Mouse (Mus musculus): ENCODE data around the gene Krcc1. TPM values are rescaled to one million over a fixed set of nuclear protein-coding genes. Genes with fewer than 3 reads are reported as not detected.

The Krcc1 gene
- polyA plus RNA-seq (2012; rRNA removed): 4.2 and 4.3 TPM in 2 replicates

GRCm38 (mm10) chr6:71271389-71272315 lies at the start of gene Krcc1:
TSS of gene Krcc1 (plus strand) at chr6:71271677.
- no peak for TF ChIP-seq CTCF (IDR thresholded peaks at IDR 0.05; ENCODE audit: extremely low read depth, insufficient read depth, insufficient read length, insufficient replicate concordance)
- TF ChIP-seq POLR2A (IDR thresholded peaks at IDR 0.05; ENCODE audit: low read depth, low read length): peak; percentile 16; the same call in 1 of the 2 replicates
- H3K27ac ChIP-seq (ENCODE audit: insufficient read depth, low read length): peak within 1 kb of the TSS; percentile 97
- H3K36me3 ChIP-seq (ENCODE audit: control insufficient read depth, insufficient read depth, low read length): no peaks in the 10 kb centered on the region
- WGBS: under 1% methylated on average over 63 of the region's 84 CpGs
- no peaks in the 10 kb centered on the region for H3K27me3 ChIP-seq (ENCODE audit: control insufficient read depth, insufficient read depth, low read length)
- H3K4me1 ChIP-seq (ENCODE audit: control insufficient read depth, insufficient read depth, insufficient read length): peaks cover 6% of the 10 kb centered on the region; the same call in 1 of the 2 replicates
- H3K4me3 ChIP-seq (ENCODE audit: extremely low read depth, insufficient read depth, insufficient read length): peak within 1 kb of the TSS; percentile 99
- peak; percentile 91 to 96 for DNase-seq (ENCODE audit: low read depth in 1 of 2, low spot score in 2 of 2)

GRCm38 (mm10) chr6:71224184-71224943 lies 47.1 kb upstream of the Krcc1 start:
- no peak overlapping the region for H3K27ac ChIP-seq (ENCODE audit: insufficient read depth, low read length)
- no peaks in the 10 kb centered on the region for H3K27me3 ChIP-seq (ENCODE audit: control insufficient read depth, insufficient read depth, low read length)
- H3K4me1 ChIP-seq (ENCODE audit: control insufficient read depth, insufficient read depth, insufficient read length): no peaks in the 10 kb centered on the region
- TF ChIP-seq CTCF (IDR thresholded peaks at IDR 0.05; ENCODE audit: extremely low read depth, insufficient read depth, insufficient read length, insufficient replicate concordance) (no peak), POLR2A (IDR thresholded peaks at IDR 0.05; ENCODE audit: low read depth, low read length) (no peak)
- no peaks in the 10 kb centered on the region for H3K36me3 ChIP-seq (ENCODE audit: control insufficient read depth, insufficient read depth, low read length)
- no peak overlapping the region for H3K4me3 ChIP-seq (ENCODE audit: extremely low read depth, insufficient read depth, insufficient read length)
- no peak for DNase-seq (ENCODE audit: low read depth in 1 of 2, low spot score in 2 of 2)
- WGBS: 35% methylated on average over 3 of the region's 3 CpGs

- TF ChIP-seq CTCF (IDR thresholded peaks at IDR 0.05; ENCODE audit: extremely low read depth, insufficient read depth, insufficient read length, insufficient replicate concordance) (no peak), POLR2A (IDR thresholded peaks at IDR 0.05; ENCODE audit: low read depth, low read length) (no peak)
- no peak for DNase-seq (ENCODE audit: low read depth in 1 of 2, low spot score in 2 of 2)
- no peaks in the 10 kb centered on the region for H3K36me3 ChIP-seq (ENCODE audit: control insufficient read depth, insufficient read depth, low read length)
- no peak overlapping the region for H3K27ac ChIP-seq (ENCODE audit: insufficient read depth, low read length)
- WGBS: 86% methylated on average over 6 of the region's 6 CpGs
- H3K27me3 ChIP-seq (ENCODE audit: control insufficient read depth, insufficient read depth, low read length): no peaks in the 10 kb centered on the region
- H3K4me1 ChIP-seq (ENCODE audit: control insufficient read depth, insufficient read depth, insufficient read length): no peaks in the 10 kb centered on the region
- no peak overlapping the region for H3K4me3 ChIP-seq (ENCODE audit: extremely low read depth, insufficient read depth, insufficient read length)
Observed at GRCm38 (mm10) chr6:71226544-71226943, 44.9 kb upstream of the Krcc1 start.

GRCm38 (mm10) chr6:71227157-71227770 lies 44.2 kb upstream of the Krcc1 start:
- WGBS: 89% methylated on average over 7 of the region's 7 CpGs
- H3K36me3 ChIP-seq (ENCODE audit: control insufficient read depth, insufficient read depth, low read length): no peaks in the 10 kb centered on the region
- no peak overlapping the region for H3K4me3 ChIP-seq (ENCODE audit: extremely low read depth, insufficient read depth, insufficient read length)
- no peak overlapping the region for H3K27ac ChIP-seq (ENCODE audit: insufficient read depth, low read length)
- no peaks in the 10 kb centered on the region for H3K4me1 ChIP-seq (ENCODE audit: control insufficient read depth, insufficient read depth, insufficient read length)
- DNase-seq (ENCODE audit: low read depth in 1 of 2, low spot score in 2 of 2): no peak
- TF ChIP-seq POLR2A (IDR thresholded peaks at IDR 0.05; ENCODE audit: low read depth, low read length): no peak
- no peak for TF ChIP-seq CTCF (IDR thresholded peaks at IDR 0.05; ENCODE audit: extremely low read depth, insufficient read depth, insufficient read length, insufficient replicate concordance)
- no peaks in the 10 kb centered on the region for H3K27me3 ChIP-seq (ENCODE audit: control insufficient read depth, insufficient read depth, low read length)

GRCm38 (mm10) chr6:71235121-71235520 lies 36.4 kb upstream of the Krcc1 start:
- H3K27ac ChIP-seq (ENCODE audit: insufficient read depth, low read length): no peak overlapping the region

GRCm38 (mm10) chr6:71235944-71236343 lies 35.5 kb upstream of the Krcc1 start:
- H3K4me1 ChIP-seq (ENCODE audit: control insufficient read depth, insufficient read depth, insufficient read length): no peaks in the 10 kb centered on the region
- WGBS: 81% methylated on average over 3 of the region's 3 CpGs
- H3K36me3 ChIP-seq (ENCODE audit: control insufficient read depth, insufficient read depth, low read length): no peaks in the 10 kb centered on the region
- H3K4me3 ChIP-seq (ENCODE audit: extremely low read depth, insufficient read depth, insufficient read length): no peak overlapping the region
- no peak overlapping the region for H3K27ac ChIP-seq (ENCODE audit: insufficient read depth, low read length)
- no peak for DNase-seq (ENCODE audit: low read depth in 1 of 2, low spot score in 2 of 2)
- TF ChIP-seq POLR2A (IDR thresholded peaks at IDR 0.05; ENCODE audit: low read depth, low read length) (no peak), CTCF (IDR thresholded peaks at IDR 0.05; ENCODE audit: extremely low read depth, insufficient read depth, insufficient read length, insufficient replicate concordance) (no peak)
- no peaks in the 10 kb centered on the region for H3K27me3 ChIP-seq (ENCODE audit: control insufficient read depth, insufficient read depth, low read length)

More at GRCm38 (mm10) chr6:71235121-71235520, 36.4 kb upstream of the Krcc1 start:
- Histone ChIP-seq H3K27me3 (ENCODE audit: control insufficient read depth, insufficient read depth, low read length) (no peaks in the 10 kb centered on the region), H3K36me3 (ENCODE audit: control insufficient read depth, insufficient read depth, low read length) (no peaks in the 10 kb centered on the region), H3K4me1 (ENCODE audit: control insufficient read depth, insufficient read depth, insufficient read length) (no peaks in the 10 kb centered on the region), H3K4me3 (ENCODE audit: extremely low read depth, insufficient read depth, insufficient read length) (no peak overlapping the region)
- WGBS: 49% methylated on average over 13 of the region's 13 CpGs
- TF ChIP-seq POLR2A (IDR thresholded peaks at IDR 0.05; ENCODE audit: low read depth, low read length): no peak
- no peak for TF ChIP-seq CTCF (IDR thresholded peaks at IDR 0.05; ENCODE audit: extremely low read depth, insufficient read depth, insufficient read length, insufficient replicate concordance)
- no peak for DNase-seq (ENCODE audit: low read depth in 1 of 2, low spot score in 2 of 2)
